Mouse (Mus musculus): Measurements from ENCODE around the gene Agbl2. TPM values are rescaled to one million over a fixed set of nuclear protein-coding genes. Genes with fewer than 3 reads are reported as not detected.
"Not testable (repeated sequence)": the region's sequence is repeated elsewhere in the genome, so short reads cannot be mapped to it uniquely, and the experiment has no call there.

The Agbl2 gene
- polyA plus RNA-seq, 1 experiment: not detected

DNA sequence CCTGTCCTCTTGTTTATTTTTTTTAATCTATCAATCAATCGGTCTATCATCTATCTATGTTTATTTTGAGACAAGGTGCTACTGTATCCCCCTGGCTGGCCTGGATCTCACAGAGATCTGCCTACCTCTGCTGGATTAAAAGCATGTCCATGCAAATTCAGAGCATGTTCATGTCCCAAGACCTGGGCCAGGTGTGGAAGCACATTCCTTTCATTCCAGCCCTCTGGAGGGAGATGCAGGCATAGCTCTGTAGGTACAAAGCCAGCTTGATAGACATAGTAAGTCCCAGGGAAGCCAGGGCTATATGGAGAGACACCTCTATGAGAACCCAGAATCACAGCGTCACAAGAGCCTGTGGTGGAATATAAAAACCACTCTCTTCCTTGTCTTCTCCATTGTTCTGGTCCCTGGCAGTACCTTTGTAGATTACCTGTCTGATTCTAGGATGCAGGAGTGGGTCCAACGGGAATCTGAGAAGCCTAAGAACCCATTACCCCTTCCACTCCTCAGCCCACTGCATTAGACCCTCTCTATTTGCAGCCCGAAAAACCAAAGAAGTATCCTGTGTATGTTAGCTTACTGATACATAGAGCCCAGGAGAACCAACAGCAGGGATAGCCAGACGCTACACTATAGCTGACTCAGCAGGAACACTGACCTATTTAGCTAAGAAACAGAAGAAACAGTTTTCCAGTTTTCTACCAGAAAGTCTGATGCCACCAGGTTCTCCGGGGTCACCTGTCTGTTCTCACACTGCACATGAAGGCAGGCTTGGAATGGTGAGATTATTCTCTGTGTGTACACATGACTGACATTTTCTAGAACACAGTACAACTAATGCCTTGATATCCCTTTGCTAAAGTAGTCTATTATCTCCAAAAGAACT, 26.0 kb downstream of the Agbl2 start:
- TF ChIP-seq GATA1 (IDR thresholded peaks at IDR 0.05; ENCODE audit: low read length) (no peak), TAL1 (IDR thresholded peaks at IDR 0.05; ENCODE audit: low read length) (no peak)
- Histone ChIP-seq H3K4me3 (replicated peaks) (no peak overlapping the region), H3K4me1 (ENCODE audit: control insufficient read depth) (no peaks in the 10 kb centered on the region), H3K27me3 (ENCODE audit: control insufficient read depth) (no peaks in the 10 kb centered on the region), H3K9me3 (ENCODE audit: control insufficient read depth, low read length) (no peaks in the 10 kb centered on the region), H3K36me3 (ENCODE audit: control insufficient read depth) (no peaks in the 10 kb centered on the region)

- Histone ChIP-seq H3K9me3 (ENCODE audit: control insufficient read depth, low read length) (no peaks in the 10 kb centered on the region), H3K27me3 (ENCODE audit: control insufficient read depth) (no peaks in the 10 kb centered on the region), H3K4me1 (ENCODE audit: control insufficient read depth) (no peaks in the 10 kb centered on the region), H3K36me3 (ENCODE audit: control insufficient read depth) (no peaks in the 10 kb centered on the region), H3K4me3 (replicated peaks) (no peak overlapping the region)
- TF ChIP-seq TAL1 (IDR thresholded peaks at IDR 0.05; ENCODE audit: low read length) (no peak), GATA1 (IDR thresholded peaks at IDR 0.05; ENCODE audit: low read length) (no peak)
These were observed 28.2 kb downstream of the Agbl2 start for GRCm38 (mm10) chr2:90810751-90811150.

DNA sequence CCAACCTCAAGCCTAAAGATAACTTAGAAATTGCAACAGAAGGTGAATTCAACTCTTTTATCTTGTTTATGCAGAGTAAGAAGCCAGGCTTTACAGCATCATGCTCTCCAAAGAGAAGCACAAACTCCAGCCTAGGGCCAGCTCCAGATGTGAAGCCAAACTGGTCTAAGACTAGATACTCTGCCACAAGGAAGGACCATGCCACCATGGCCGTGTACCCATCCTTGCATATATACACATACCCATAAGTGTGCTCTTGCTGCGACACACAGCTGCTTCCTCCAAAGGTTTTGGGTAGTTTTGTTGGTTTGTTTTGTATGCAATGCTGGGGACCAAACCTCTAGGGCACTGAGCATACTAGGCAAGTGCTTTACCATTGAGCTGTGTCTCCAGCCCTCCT, 32.7 kb downstream of the Agbl2 start:
- Histone ChIP-seq H3K4me3 (replicated peaks) (no peak overlapping the region), H3K4me1 (ENCODE audit: control insufficient read depth) (no peaks in the 10 kb centered on the region)
- TF ChIP-seq GATA1 (IDR thresholded peaks at IDR 0.05; ENCODE audit: low read length): no peak
- TF ChIP-seq TAL1 (IDR thresholded peaks at IDR 0.05; ENCODE audit: low read length): no peak

GRCm38 (mm10) chr2:90816144-90816543, 33.6 kb downstream of the Agbl2 start:
- Histone ChIP-seq H3K9me3 (ENCODE audit: control insufficient read depth, low read length) (no peaks in the 10 kb centered on the region), H3K4me1 (ENCODE audit: control insufficient read depth) (no peaks in the 10 kb centered on the region), H3K27me3 (ENCODE audit: control insufficient read depth) (no peaks in the 10 kb centered on the region), H3K36me3 (ENCODE audit: control insufficient read depth) (no peaks in the 10 kb centered on the region), H3K4me3 (replicated peaks) (no peak overlapping the region)
- TF ChIP-seq TAL1 (IDR thresholded peaks at IDR 0.05; ENCODE audit: low read length): no peak
- no peak for TF ChIP-seq GATA1 (IDR thresholded peaks at IDR 0.05; ENCODE audit: low read length)

More for the DNA sequence above, 32.7 kb downstream of the Agbl2 start:
- Histone ChIP-seq H3K36me3 (ENCODE audit: control insufficient read depth) (no peaks in the 10 kb centered on the region), H3K9me3 (ENCODE audit: control insufficient read depth, low read length) (no peaks in the 10 kb centered on the region), H3K27me3 (ENCODE audit: control insufficient read depth) (no peaks in the 10 kb centered on the region)

GRCm38 (mm10) chr2:90818710-90819109, 36.2 kb downstream of the Agbl2 start:
- TF ChIP-seq TAL1 (IDR thresholded peaks at IDR 0.05; ENCODE audit: low read length) (no peak), GATA1 (IDR thresholded peaks at IDR 0.05; ENCODE audit: low read length) (no peak)
- no peaks in the 10 kb centered on the region for H3K4me1 ChIP-seq (ENCODE audit: control insufficient read depth)
- H3K27me3 ChIP-seq (ENCODE audit: control insufficient read depth): no peaks in the 10 kb centered on the region
- H3K36me3 ChIP-seq (ENCODE audit: control insufficient read depth): no peaks in the 10 kb centered on the region
- no peaks in the 10 kb centered on the region for H3K9me3 ChIP-seq (ENCODE audit: control insufficient read depth, low read length)
- H3K4me3 ChIP-seq (replicated peaks): no peak overlapping the region

- Histone ChIP-seq H3K9me3 (ENCODE audit: control insufficient read depth, low read length) (no peaks in the 10 kb centered on the region), H3K4me1 (ENCODE audit: control insufficient read depth) (no peaks in the 10 kb centered on the region)
These were observed 38.4 kb downstream of the Agbl2 start for GRCm38 (mm10) chr2:90820894-90821293.

GRCm38 (mm10) chr2:90822978-90823377, 40.5 kb downstream of the Agbl2 start:
- H3K36me3 ChIP-seq (ENCODE audit: control insufficient read depth): no peaks in the 10 kb centered on the region
- H3K27me3 ChIP-seq (ENCODE audit: control insufficient read depth): no peaks in the 10 kb centered on the region
- no peak overlapping the region for H3K4me3 ChIP-seq (replicated peaks)
- no peaks in the 10 kb centered on the region for H3K4me1 ChIP-seq (ENCODE audit: control insufficient read depth)
- H3K9me3 ChIP-seq (ENCODE audit: control insufficient read depth, low read length): no peaks in the 10 kb centered on the region
- TF ChIP-seq GATA1 (IDR thresholded peaks at IDR 0.05; ENCODE audit: low read length): no peak
- TF ChIP-seq TAL1 (IDR thresholded peaks at IDR 0.05; ENCODE audit: low read length): no peak

More at GRCm38 (mm10) chr2:90820894-90821293, 38.4 kb downstream of the Agbl2 start:
- no peak overlapping the region for H3K4me3 ChIP-seq (replicated peaks)
- no peak for TF ChIP-seq GATA1 (IDR thresholded peaks at IDR 0.05; ENCODE audit: low read length)
- no peaks in the 10 kb centered on the region for H3K36me3 ChIP-seq (ENCODE audit: control insufficient read depth)
- H3K27me3 ChIP-seq (ENCODE audit: control insufficient read depth): no peaks in the 10 kb centered on the region

DNA sequence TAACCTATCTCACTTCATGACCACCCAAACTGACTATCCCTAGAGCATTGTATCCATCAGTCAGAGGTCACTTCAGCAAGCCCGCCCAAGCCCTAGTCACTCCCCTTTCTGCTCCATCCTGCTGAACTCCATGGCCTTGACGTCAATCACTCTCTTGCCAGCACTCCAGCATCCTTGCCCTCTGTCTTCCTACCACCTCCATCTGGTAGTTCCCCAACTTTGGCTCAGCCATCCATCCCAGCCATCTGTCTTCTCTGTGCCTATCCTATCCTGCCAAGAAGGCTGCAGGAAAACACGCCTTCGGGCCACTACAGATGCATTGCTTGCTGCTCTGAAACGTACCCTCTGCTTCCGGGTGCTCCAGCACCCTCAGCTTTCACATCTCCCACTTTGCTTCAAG, 41.3 kb downstream of the Agbl2 start:
- Histone ChIP-seq H3K4me1 (ENCODE audit: control insufficient read depth) (no peaks in the 10 kb centered on the region; the same call in 1 of the 2 replicates), H3K27me3 (ENCODE audit: control insufficient read depth) (no peaks in the 10 kb centered on the region), H3K4me3 (replicated peaks) (no peak overlapping the region), H3K36me3 (ENCODE audit: control insufficient read depth) (no peaks in the 10 kb centered on the region), H3K9me3 (ENCODE audit: control insufficient read depth, low read length) (no peaks in the 10 kb centered on the region)
- TF ChIP-seq GATA1 (IDR thresholded peaks at IDR 0.05; ENCODE audit: low read length) (no peak), TAL1 (IDR thresholded peaks at IDR 0.05; ENCODE audit: low read length) (no peak)

DNA sequence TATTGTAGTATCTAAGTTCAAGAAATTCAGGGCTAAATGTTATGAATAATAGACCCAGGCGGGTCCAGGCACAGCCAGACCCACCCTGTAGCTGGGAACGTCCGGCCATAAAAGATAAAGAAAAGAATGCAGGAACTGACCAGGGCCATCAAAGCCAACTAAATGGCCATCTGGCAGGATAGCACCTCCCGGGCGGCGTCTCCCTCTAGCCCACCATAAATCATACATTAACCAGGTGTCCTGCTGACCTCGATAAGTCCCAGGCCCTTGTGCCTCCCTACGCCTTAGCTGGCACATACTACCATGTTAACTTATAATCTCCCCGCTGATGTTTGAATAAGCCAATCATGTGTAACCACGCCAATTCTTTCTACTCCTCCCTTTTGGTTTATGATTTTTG, 42.0 kb downstream of the Agbl2 start:
- not testable (repeated sequence) for H3K4me3 ChIP-seq (replicated peaks)

More for the DNA sequence above, 42.0 kb downstream of the Agbl2 start:
- not testable (repeated sequence) for H3K9me3 ChIP-seq (ENCODE audit: control insufficient read depth, low read length); H3K4me1 ChIP-seq (ENCODE audit: control insufficient read depth); H3K36me3 ChIP-seq (ENCODE audit: control insufficient read depth); H3K27me3 ChIP-seq (ENCODE audit: control insufficient read depth)
